Mouse (Mus musculus) layer of hippocampus, adult 18-20 months (tissue): Measurements from ENCODE around the gene Sms. TPM values are rescaled to one million over a fixed set of nuclear protein-coding genes. Genes with fewer than 3 reads are reported as not detected.

Experiments used
- DNase-seq, 2 experiments: peaks; one replicate each; pipeline ENCODE4 v3.0.0; 2022; ENCODE audit warnings: low spot score in 2 of 2
- total RNA-seq, 2 experiments: library from RNA; stranded (reverse); gene quantifications; 2 replicates each; pipeline ENCODE4 v1.2.3; 2021

Gene Sms
- total RNA-seq, 2 experiments from 2014 or later = 75.1 to 105 TPM

GRCm38 (mm10) chrX:157454430-157454829, 37.7 kb downstream of the Sms start:
- DNase-seq = peak; percentile 25 to 60

- DNase-seq = no peak
Measured at GRCm38 (mm10) chrX:157449000-157449399, 43.1 kb downstream of the Sms start.

- DNase-seq = no peak
Measured at GRCm38 (mm10) chrX:157447431-157447830, 44.7 kb downstream of the Sms start.

- no peak for DNase-seq
Measured at GRCm38 (mm10) chrX:157434768-157435167, 57.3 kb downstream of the Sms start.

DNA sequence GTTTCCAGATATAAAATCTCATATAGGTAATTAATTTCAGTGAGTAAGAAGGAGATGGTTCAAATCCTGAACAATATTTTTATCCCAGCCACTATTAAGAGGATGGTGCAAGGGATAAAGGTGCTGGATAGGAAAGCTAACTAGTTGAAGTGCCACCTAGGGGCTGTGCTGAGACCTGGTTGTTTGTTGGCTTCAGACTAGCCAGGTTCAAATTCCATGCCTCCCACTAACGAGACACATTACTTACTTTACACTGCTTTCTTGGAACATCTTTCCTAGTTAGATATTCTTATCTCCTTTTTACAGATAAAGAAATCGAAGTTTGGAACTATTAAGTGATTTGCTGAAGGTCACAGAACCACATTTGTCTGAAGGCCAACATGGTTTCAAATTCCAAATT, 72.6 kb downstream of the Sms start:
- DNase-seq = no peak

GRCm38 (mm10) chrX:157415212-157415611, 76.9 kb downstream of the Sms start, which contains the start of gene Phex:
Phex (minus strand) TSS chrX:157415312.
- DNase-seq = no peak

- DNase-seq = no peak
Measured at GRCm38 (mm10) chrX:157404919-157405318, 87.2 kb downstream of the Sms start.

Other genes starting within 250 kb of the Sms start
- under 1 TPM; 0.27 to 0.33 TPM for gene Phex, start 77.0 kb downstream of the Sms start, total RNA-seq
- gene Yy2, start 76.7 kb upstream of the Sms start, total RNA-seq = under 1 TPM in 1 of 2 experiments, not detected in 1; 0.35 TPM
- 10 to 100 TPM; 29.7 to 32.7 TPM for gene Mbtps2, start 106.4 kb upstream of the Sms start, total RNA-seq
- gene Smpx, start 206.6 kb upstream of the Sms start, total RNA-seq = not detected